In the genomic region with DNA sequence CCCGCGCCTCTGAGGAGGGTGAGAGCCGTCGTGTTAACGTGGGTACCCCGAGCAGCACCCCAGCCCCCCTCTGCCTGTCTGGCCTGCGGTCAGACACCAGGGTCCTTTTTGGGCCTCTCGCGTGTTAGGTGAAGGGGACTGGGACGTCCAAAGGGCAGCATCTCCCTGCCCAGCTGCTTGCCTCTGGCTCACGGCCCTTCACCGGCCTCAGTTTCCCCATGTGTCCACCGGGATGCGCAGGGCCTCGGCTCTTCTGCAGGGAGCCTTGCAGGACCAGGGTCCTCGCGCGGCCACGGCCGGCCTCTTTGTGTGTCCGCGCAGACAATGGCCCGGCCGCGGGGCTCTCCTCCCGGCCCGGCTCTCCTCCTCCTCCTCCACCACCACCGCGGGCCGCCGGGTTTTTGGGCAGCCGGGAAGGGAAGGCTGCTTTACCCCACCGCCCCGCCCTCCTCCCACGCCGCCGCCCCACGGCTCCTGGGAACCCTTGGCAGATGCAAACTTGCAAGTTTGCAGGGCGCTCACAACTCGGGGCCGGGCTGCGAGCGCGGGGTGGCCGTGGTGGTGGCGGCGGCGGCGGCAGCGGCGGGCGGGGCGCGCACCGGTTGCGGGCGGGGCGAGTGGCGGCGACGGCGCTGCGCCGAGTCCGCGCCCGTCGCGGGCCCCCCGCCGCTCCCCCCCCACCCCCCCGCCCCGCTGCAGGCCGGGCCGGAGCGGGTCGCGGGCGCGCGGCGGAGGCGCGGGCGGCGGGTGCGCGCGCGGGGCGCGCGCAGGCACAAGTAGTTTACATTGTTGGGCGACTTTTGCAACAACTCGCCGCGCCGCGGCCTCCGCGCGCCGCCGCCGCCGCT, we compare ENCODE assay signal across 9 mouse cellular contexts. TPM values are rescaled to one million over a fixed set of nuclear protein-coding genes. Genes with fewer than 3 reads are reported as not detected.
A peak's percentile ranks its signal among the peaks of the same experiment; 100 is the strongest.
DNase-seq lines count a peak whose midpoint lies in the region; ATAC-seq and TF ChIP-seq lines count a peak whose summit lies in the region.
"Had no signal": no experiment of that assay in that cellular context is flagged by ENCODE, and none has a peak within 500 bp of the region (broad histone marks: within the 10 kb centered on the region; RNA-seq: fewer than 3 reads in every experiment).

No protein-coding gene starts in this region.

- peaks cover 2% of the 10 kb centered on the region; the same call in 1 of the 2 replicates for H3K4me1 ChIP-seq in cortical plate, adult 2 months (ENCODE audit: control insufficient read depth, insufficient read depth, low read length)
- H3K4me1 ChIP-seq in liver, embryonic 12.5 days: peaks cover 59% of the 10 kb centered on the region

- TF ChIP-seq POLR2A in cortical plate, adult 2 months (IDR thresholded peaks at IDR 0.05; ENCODE audit: extremely low read depth, insufficient read depth, low read length): no peak

- peak overlapping the region; percentile 68 for H3K9ac ChIP-seq in liver, embryonic 12.5 days

- 1% methylated on average over 48 of the region's 106 CpGs for WGBS in liver, embryonic 12.5 days (ENCODE audit: insufficient replicate concordance)

- 0 out of 2 replicates have a peak, but pooled peaks have one; percentile 20 for ATAC-seq in liver, embryonic 12.5 days

- peak overlapping the region; percentile 92 for H3K4me2 ChIP-seq in liver, embryonic 12.5 days

- peak overlapping the region; percentile 33 for H3K4me3 ChIP-seq in cortical plate, adult 2 months (ENCODE audit: insufficient read depth, low read length)
- H3K4me3 ChIP-seq in liver, embryonic 12.5 days: peak overlapping the region; percentile 77

- peak; percentile 99 for DNase-seq in heart, adult 11 months
- DNase-seq in heart, adult 8-10 months (ENCODE audit: low spot score): no peak
- DNase-seq in heart, adult 18-20 months: peak; percentile 85 to 86
- DNase-seq in kidney, adult 18-20 months: peak; percentile 84
- DNase-seq in neural tube, embryonic 10.5 days (ENCODE audit: extremely low spot score, low spot score): peak; percentile 86
- peak; percentile 74 for DNase-seq in testis, postnatal 14 days (ENCODE audit: low spot score)

- H3K9me3 ChIP-seq in liver, embryonic 12.5 days (replicated peaks): no peaks in the 10 kb centered on the region

- peaks cover 71% of the 10 kb centered on the region for H3K27me3 ChIP-seq in liver, embryonic 12.5 days (replicated peaks)

- no peak for TF ChIP-seq CTCF in cortical plate, adult 2 months (IDR thresholded peaks at IDR 0.05; ENCODE audit: extremely low read depth, insufficient read depth, low read length)

- H3K27ac ChIP-seq in cortical plate, adult 2 months (ENCODE audit: insufficient read depth, low read length): peak overlapping the region; percentile 6; the same call in 1 of the 2 replicates
- H3K27ac ChIP-seq in liver, embryonic 12.5 days: peak overlapping the region; percentile 69

- no peaks in the 10 kb centered on the region for H3K36me3 ChIP-seq in liver, embryonic 12.5 days
- H3K36me3 ChIP-seq: G1E had no signal

RNA-seq across cellular contexts. Expression of a gene that starts 0.5 kb away (rescaled TPM):
- total RNA-seq in heart, adult 8-10 months (2022): 10 to 100 TPM; 50.5 to 61.2 (median 56.9) TPM
- 17.3 and 18.4 TPM in 2 replicates for polyA plus RNA-seq in cortical plate, adult 2 months (2012; rRNA removed)
- 10 to 100 TPM; 51.3 to 52.4 TPM for total RNA-seq in heart, adult 18-20 months (2021)
- 3.9 and 4.2 TPM in 2 replicates for polyA plus RNA-seq in liver, embryonic 12.5 days (2016; fragmentation: Nextera tagmentation; extraction: Ambion mirVana)
- polyA plus RNA-seq: G1E had no signal
